Mouse (Mus musculus): ENCODE results near the gene Mia2. TPM values are rescaled to one million over a fixed set of nuclear protein-coding genes. Genes with fewer than 3 reads are reported as not detected.
A peak's percentile ranks its signal among the peaks of the same experiment; 100 is the strongest.

The Mia2 gene
- polyA plus RNA-seq, 1 experiment = 73.7 TPM

DNA sequence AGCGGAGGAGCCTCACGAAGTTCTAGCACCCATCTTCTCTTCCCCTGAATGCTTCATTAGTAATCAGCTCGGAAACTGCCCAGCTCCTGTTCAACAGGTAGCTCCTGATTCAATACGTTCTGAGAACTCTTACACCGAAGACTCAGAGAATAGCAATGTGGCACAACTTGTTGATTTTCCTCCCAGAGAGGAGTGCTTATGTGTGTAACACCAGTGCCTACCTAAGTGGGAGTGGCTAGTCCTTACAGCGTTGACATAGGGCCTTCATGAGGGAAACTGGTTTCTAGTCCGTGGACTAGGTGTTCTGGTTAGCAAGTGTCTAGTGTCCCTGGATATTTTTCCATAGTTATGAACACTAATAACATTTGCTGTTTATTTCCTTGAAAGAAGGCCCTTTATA, 33.4 kb downstream of the Mia2 start:
- no peaks in the 10 kb centered on the region for H3K27me3 ChIP-seq (ENCODE audit: control insufficient read depth, insufficient read depth, low read length, poor library complexity, severe bottlenecking)
- H3K4me1 ChIP-seq (ENCODE audit: control insufficient read depth, insufficient read depth, low read length) = no peaks in the 10 kb centered on the region
- TF ChIP-seq POLR2A (IDR thresholded peaks at IDR 0.05; ENCODE audit: insufficient read depth, low read length) (no peak), CTCF (IDR thresholded peaks at IDR 0.05; ENCODE audit: low read depth, low read length) (no peak), EP300 (IDR thresholded peaks at IDR 0.05; ENCODE audit: insufficient read depth, low read depth, low read length) (no peak)
- no peak overlapping the region for H3K27ac ChIP-seq (ENCODE audit: insufficient read depth, low read length)
- H3K9ac ChIP-seq (ENCODE audit: low read depth, poor library complexity, severe bottlenecking) = no peak overlapping the region
- no peak overlapping the region for H3K4me3 ChIP-seq (ENCODE audit: low read depth, low read length)
- no peaks in the 10 kb centered on the region for H3K36me3 ChIP-seq (ENCODE audit: control insufficient read depth, insufficient read depth, low read length, poor library complexity, severe bottlenecking)
- no peaks in the 10 kb centered on the region for H3K9me3 ChIP-seq (replicated peaks; ENCODE audit: control insufficient read depth, insufficient read depth, low read length, poor library complexity, severe bottlenecking)

DNA sequence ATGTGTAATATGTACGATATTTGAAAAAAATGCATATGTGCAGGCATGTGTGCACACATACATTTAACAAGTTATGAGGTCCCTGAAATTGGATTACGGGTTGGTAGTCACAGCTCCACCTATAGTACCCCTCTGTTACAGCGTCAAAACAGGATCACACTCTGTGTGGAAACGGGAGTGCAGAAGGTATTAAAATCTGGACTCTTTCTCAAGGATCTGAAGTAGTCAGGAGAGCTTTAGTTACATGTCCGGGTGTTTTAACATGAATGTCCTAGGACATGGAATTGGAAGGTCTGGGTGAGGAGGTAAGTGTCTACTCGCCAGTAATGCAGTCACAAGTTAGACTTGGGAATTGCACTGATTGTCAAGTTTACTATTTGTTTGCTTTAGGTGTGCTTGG, 34.0 kb downstream of the Mia2 start:
- H3K4me1 ChIP-seq (ENCODE audit: control insufficient read depth, insufficient read depth, low read length) = no peaks in the 10 kb centered on the region
- H3K27ac ChIP-seq (ENCODE audit: insufficient read depth, low read length) = no peak overlapping the region
- TF ChIP-seq POLR2A (IDR thresholded peaks at IDR 0.05; ENCODE audit: insufficient read depth, low read length) (no peak), EP300 (IDR thresholded peaks at IDR 0.05; ENCODE audit: insufficient read depth, low read depth, low read length) (no peak)
- no peaks in the 10 kb centered on the region for H3K27me3 ChIP-seq (ENCODE audit: control insufficient read depth, insufficient read depth, low read length, poor library complexity, severe bottlenecking)
- H3K36me3 ChIP-seq (ENCODE audit: control insufficient read depth, insufficient read depth, low read length, poor library complexity, severe bottlenecking) = no peaks in the 10 kb centered on the region
- H3K4me3 ChIP-seq (ENCODE audit: low read depth, low read length) = no peak overlapping the region
- H3K9me3 ChIP-seq (replicated peaks; ENCODE audit: control insufficient read depth, insufficient read depth, low read length, poor library complexity, severe bottlenecking) = no peaks in the 10 kb centered on the region
- no peak overlapping the region for H3K9ac ChIP-seq (ENCODE audit: low read depth, poor library complexity, severe bottlenecking)

DNA sequence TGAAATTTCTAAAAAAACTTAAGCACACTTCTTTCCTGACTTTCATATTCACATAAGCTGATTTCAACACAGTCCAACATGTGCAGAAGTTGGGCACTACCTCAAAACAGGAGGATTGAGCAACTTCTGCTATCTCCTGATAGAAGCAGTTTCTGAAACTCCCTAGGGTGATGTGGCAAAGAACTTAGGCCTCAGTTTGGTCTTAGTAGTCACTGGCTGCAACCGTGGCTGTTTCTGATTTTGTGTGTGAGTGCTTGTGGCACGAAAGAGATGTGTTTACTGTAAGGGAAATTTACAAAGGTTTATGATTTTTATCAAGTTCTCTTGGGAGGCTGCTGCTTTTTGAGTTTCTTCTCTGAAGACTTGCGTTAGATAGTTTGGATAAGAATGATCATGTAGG, 34.6 kb downstream of the Mia2 start:
- Histone ChIP-seq H3K27ac (ENCODE audit: insufficient read depth, low read length) (no peak overlapping the region), H3K27me3 (ENCODE audit: control insufficient read depth, insufficient read depth, low read length, poor library complexity, severe bottlenecking) (no peaks in the 10 kb centered on the region), H3K9ac (ENCODE audit: low read depth, poor library complexity, severe bottlenecking) (peak overlapping the region; percentile 90), H3K4me3 (ENCODE audit: low read depth, low read length) (no peak overlapping the region), H3K9me3 (replicated peaks; ENCODE audit: control insufficient read depth, insufficient read depth, low read length, poor library complexity, severe bottlenecking) (no peaks in the 10 kb centered on the region), H3K36me3 (ENCODE audit: control insufficient read depth, insufficient read depth, low read length, poor library complexity, severe bottlenecking) (no peaks in the 10 kb centered on the region), H3K4me1 (ENCODE audit: control insufficient read depth, insufficient read depth, low read length) (no peaks in the 10 kb centered on the region)
- TF ChIP-seq EP300 (IDR thresholded peaks at IDR 0.05; ENCODE audit: insufficient read depth, low read depth, low read length) = no peak
- TF ChIP-seq POLR2A (IDR thresholded peaks at IDR 0.05; ENCODE audit: insufficient read depth, low read length) = no peak
- TF ChIP-seq CTCF (IDR thresholded peaks at IDR 0.05; ENCODE audit: low read depth, low read length) = no peak

DNA sequence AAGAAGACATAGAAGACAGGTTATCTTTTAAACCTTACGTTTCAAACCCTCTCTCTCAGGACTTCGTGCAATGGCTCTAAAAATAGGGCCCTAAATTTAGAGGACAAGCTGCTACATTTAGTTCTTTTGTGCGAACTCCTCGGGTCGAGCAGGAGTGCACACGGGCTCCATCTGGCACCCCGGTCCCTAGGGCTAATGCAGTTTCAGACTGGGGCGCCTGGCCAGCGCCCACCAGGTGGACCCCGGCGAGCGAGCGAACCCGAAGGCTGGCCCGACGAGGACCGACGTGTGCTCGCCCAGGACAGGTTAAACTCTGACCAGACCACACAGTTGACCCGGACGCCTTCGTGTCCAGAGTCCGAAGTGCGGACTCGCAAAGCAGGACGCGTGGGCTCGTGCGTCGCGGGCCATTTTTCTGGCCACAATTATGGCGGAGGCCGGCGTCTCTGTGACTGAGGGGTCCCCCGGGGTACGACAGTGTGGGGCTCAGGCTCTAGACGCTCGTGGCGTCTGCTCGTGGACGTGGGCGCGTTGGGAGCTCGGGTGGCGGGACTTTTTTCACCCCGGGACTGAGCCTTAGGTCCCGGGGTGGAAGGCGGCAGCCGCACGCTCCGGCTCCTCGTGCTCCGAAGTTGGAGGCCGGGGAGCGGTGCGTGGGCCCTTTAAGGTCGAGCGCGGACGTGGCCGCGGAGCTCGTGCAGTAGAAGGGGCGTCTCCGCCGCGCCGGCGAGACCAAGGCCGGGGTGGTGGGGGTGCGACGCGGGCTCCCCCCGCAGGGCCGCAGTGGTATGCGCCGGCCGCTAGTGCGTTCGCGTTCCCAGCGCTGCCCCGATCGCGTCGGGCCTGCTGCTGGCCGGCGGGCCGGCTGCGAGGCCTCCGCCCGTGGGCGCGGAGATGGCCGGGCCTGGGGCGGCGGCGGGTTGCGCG, 35.3 kb downstream of the Mia2 start:
- no peaks in the 10 kb centered on the region for H3K9me3 ChIP-seq (replicated peaks; ENCODE audit: control insufficient read depth, insufficient read depth, low read length, poor library complexity, severe bottlenecking)
- no peaks in the 10 kb centered on the region for H3K36me3 ChIP-seq (ENCODE audit: control insufficient read depth, insufficient read depth, low read length, poor library complexity, severe bottlenecking)
- H3K4me1 ChIP-seq (ENCODE audit: control insufficient read depth, insufficient read depth, low read length) = no peaks in the 10 kb centered on the region
- H3K4me3 ChIP-seq (ENCODE audit: low read depth, low read length) = peak overlapping the region; percentile 85
- TF ChIP-seq EP300 (IDR thresholded peaks at IDR 0.05; ENCODE audit: insufficient read depth, low read depth, low read length) (no peak), POLR2A (IDR thresholded peaks at IDR 0.05; ENCODE audit: insufficient read depth, low read length) (peak; percentile 38)
- H3K27ac ChIP-seq (ENCODE audit: insufficient read depth, low read length) = no peak overlapping the region
- peak overlapping the region; percentile 90 for H3K9ac ChIP-seq (ENCODE audit: low read depth, poor library complexity, severe bottlenecking)
- H3K27me3 ChIP-seq (ENCODE audit: control insufficient read depth, insufficient read depth, low read length, poor library complexity, severe bottlenecking) = no peaks in the 10 kb centered on the region

DNA sequence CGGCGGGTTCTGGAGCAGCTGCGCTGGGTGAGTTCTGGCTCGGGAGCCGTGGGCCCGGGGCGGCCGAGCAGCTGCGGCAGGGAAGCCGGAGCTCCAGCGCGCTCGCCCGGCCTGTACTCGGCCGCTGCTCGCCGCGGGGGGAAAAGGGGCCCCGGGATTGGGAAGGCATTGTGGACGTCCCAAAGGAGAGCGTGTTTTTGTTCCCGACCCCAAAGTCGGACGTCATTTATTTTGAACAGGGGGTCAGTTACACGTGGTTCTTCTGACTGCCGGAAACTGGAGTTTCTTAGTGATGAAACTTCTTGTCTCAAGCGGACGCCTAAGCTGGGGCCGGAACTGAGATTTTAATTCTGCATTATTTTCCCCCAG, 36.0 kb downstream of the Mia2 start:
- Histone ChIP-seq H3K4me3 (ENCODE audit: low read depth, low read length) (peak overlapping the region; percentile 85), H3K4me1 (ENCODE audit: control insufficient read depth, insufficient read depth, low read length) (no peaks in the 10 kb centered on the region), H3K27me3 (ENCODE audit: control insufficient read depth, insufficient read depth, low read length, poor library complexity, severe bottlenecking) (no peaks in the 10 kb centered on the region), H3K27ac (ENCODE audit: insufficient read depth, low read length) (no peak overlapping the region), H3K36me3 (ENCODE audit: control insufficient read depth, insufficient read depth, low read length, poor library complexity, severe bottlenecking) (no peaks in the 10 kb centered on the region), H3K9ac (ENCODE audit: low read depth, poor library complexity, severe bottlenecking) (peak overlapping the region; percentile 90), H3K9me3 (replicated peaks; ENCODE audit: control insufficient read depth, insufficient read depth, low read length, poor library complexity, severe bottlenecking) (no peaks in the 10 kb centered on the region)
- no peak for TF ChIP-seq EP300 (IDR thresholded peaks at IDR 0.05; ENCODE audit: insufficient read depth, low read depth, low read length)
- TF ChIP-seq CTCF (IDR thresholded peaks at IDR 0.05; ENCODE audit: low read depth, low read length) = no peak
- no peak for TF ChIP-seq POLR2A (IDR thresholded peaks at IDR 0.05; ENCODE audit: insufficient read depth, low read length)

DNA sequence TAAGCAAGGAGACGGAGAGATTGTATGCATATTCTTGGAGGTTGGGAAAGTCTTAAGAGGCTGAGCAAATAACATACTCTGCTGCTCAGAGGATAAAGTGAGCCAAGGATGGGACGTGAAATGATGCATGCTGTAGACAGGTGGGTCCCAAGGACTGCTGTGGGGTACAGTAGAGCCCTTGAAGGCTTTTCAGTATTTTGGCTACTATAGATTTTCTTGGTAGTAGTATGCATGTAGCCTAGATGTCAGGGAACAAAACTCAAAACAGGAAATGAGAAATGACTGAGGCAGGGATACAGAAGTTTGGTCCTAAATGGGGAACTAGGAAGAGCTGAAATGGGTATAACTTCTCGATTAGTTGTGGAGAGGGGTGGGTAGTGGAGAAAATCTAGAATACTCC, 36.9 kb downstream of the Mia2 start:
- H3K9ac ChIP-seq (ENCODE audit: low read depth, poor library complexity, severe bottlenecking) = peak overlapping the region; percentile 90
- H3K27ac ChIP-seq (ENCODE audit: insufficient read depth, low read length) = no peak overlapping the region
- no peak for TF ChIP-seq CTCF (IDR thresholded peaks at IDR 0.05; ENCODE audit: low read depth, low read length)
- no peak for TF ChIP-seq POLR2A (IDR thresholded peaks at IDR 0.05; ENCODE audit: insufficient read depth, low read length)
- TF ChIP-seq EP300 (IDR thresholded peaks at IDR 0.05; ENCODE audit: insufficient read depth, low read depth, low read length) = no peak
- no peaks in the 10 kb centered on the region for H3K9me3 ChIP-seq (replicated peaks; ENCODE audit: control insufficient read depth, insufficient read depth, low read length, poor library complexity, severe bottlenecking)
- peaks cover 2% of the 10 kb centered on the region; the same call in 1 of the 2 replicates for H3K36me3 ChIP-seq (ENCODE audit: control insufficient read depth, insufficient read depth, low read length, poor library complexity, severe bottlenecking)
- 0 out of 2 replicates have a peak overlapping the region, but pooled peaks have one; percentile 36 for H3K4me3 ChIP-seq (ENCODE audit: low read depth, low read length)
- H3K27me3 ChIP-seq (ENCODE audit: control insufficient read depth, insufficient read depth, low read length, poor library complexity, severe bottlenecking) = no peaks in the 10 kb centered on the region
- H3K4me1 ChIP-seq (ENCODE audit: control insufficient read depth, insufficient read depth, low read length) = no peaks in the 10 kb centered on the region

Measured in ES-Bruce4 (cell line).